Mouse (Mus musculus): ENCODE data around the gene Mas1.

DNA sequence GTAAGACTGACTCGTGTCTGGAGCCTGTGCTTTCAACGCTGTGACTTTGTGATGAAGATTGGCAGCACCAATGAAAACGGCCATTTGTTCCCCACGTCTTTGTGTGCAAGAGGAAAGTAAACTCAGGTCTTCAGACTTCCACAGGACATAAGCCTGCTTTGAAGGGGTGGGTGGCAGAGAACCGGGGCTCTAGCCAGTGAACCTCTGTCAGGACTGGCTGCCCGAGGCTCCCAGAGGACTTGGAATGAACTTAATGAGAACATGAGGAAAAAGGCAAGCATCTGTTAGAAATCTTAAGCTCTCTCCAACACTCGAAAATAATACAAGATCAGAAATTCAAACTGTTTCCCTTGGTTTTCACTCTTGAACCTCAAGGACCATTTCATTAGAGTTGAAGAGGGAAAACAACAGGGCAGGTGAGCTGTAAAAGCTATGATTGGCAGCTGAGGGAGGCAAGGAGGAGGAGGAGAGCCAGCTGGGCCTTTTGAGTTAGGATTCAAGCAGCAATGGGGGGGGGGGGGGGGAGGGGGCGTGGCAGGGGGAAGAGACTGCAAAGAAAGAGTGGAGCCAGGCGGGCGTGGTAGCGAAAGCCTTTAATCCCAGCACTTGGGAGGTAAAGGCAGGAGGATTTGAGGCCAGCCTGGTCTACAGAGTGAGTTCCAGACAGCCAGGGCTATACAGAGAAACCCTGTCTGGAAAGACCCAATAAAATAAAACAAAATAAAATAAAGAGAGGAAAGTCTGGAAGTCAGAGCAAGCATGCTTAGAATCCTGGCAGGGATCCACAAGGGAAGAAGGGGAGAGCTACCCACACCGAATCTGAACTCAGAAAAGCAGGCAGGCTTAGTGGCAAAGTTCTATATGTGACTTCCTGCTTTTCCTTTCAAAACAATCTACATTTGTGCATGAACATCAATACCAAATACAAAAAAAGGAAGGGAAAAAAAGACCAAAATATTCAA lies 35.7 kb upstream of the Mas1 start:
- TF ChIP-seq CTCF (IDR thresholded peaks at IDR 0.05; ENCODE audit: low read depth) = no peak
- no peak for TF ChIP-seq EP300 (IDR thresholded peaks at IDR 0.05; ENCODE audit: low read depth)

Measured in liver, embryonic 14.5 days (tissue).